Mouse (Mus musculus) induced T-regulatory cell, adult 2 months (primary cell): ENCODE data around the gene Ssmem1.

Experiments
- DNase-seq: peaks from one replicate; pipeline ENCODE4 v3.0.0-alpha.2; 2012; ENCODE audit warnings: low read depth

Ssmem1 gene

DNA sequence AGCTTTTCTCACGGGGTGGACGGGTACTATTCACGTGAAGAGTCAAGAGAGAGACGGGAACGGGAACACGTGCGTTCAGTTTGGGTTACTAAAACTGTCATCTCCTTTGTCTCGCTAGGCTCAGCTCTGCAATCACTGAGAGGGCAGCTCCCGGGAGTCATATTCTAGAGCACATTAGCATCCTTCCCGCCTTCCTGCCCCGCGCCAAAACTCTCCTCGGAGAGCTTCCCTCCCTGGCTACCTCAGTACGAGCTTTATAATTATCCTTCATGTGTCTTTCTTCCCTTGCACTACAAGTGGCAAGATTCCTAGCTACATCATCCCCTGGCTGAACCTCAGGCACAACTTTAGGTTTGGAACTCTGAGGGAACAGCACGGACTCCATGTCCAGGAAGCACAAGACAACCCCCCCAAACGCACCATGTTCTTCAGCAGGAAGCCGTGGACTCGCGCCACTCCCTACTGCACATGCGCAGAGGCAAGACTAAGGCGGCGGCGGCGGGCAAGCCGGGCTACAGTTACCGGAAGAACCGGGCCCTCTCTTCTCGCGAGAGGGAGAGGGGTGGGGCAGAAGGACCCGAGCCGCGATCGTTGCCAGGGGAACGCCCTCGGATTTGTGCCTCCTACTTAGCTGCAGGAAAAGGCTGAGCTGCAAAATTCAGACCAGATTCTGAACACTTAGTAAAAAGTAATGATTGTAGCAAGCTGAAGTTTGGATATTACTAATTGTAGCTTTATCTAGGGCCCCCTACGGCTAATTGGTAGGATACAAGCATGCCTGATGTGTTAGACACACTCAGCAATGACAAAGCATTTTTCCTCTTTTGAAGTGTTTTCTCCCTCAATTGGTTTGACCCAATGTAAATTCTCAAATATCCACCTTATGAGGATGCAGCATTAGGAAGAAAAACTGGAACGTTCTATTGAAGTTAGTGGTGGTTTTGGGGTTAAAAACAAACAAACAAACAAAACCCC is at the start of gene Ssmem1, which contains the start of gene Tmem209:
Gene Ssmem1, plus strand, starts transcription at position 585 of the 975 bp plus-strand sequence.
Gene Tmem209, minus strand, starts transcription at position 519 of the 975 bp plus-strand sequence.
- DNase-seq: peak; percentile 99

DNA sequence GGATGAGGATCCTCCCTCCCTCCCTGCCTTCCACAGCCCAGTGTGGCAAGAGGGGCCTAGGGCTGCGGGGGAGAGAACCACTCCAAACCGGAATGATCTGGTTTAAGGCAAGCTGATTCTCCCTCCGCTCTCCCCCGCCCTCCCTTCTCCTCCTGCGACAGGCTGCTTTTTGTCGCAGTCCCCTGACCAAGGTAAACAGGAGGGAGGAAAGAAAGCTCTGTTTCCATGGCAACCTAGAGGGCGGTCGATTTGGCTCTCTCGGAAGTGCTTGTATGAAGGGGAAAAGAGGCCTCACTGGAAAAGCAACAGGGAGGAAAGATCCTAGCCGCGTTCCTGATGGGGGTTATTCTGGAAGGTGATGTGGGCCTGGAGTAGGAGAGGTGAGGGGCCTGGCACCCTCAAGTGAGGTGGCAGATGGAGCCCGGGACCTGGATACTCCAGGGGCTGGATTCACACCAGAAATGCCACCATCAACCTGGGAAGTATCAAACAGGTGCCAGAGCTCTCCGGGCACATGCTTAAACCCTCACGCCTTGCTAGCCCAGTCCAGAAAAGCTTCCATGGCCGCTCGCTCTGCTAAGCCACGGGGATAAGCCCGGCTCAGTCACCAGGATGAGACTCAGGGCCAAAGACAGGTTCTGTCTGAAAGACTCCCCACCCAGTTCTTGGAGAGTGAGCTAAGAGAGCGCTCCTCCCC is 48.8 kb upstream of the Ssmem1 start:
- peak; percentile 34 for DNase-seq

DNA sequence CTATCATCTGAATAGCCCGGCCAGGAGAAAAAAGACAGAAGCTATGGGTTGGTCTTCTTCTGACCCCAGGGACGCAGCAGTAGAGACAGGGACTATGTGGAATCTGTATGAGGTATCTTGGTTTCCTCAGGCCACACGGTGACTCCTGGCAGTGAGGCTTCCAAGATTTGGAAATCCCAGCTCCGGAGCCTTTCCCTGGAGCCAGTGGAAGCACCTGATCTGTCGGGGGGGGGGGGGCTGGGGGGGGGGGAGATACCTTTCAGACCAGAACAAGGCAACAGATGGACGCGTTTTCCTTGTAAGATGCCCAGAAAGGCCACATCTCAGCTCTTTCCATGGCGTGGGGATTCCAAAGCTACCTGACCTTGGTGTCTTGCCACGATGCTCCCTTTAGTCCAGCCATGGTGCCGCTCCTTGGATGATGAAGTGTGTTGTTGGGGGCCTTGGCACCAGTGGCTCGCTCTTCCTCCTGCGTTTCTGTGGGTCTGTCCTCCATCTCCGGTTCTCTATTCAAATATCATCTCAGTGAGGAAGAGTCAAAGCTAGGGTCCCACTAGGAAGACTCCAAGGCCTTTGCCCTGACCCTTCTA is 47.8 kb upstream of the Ssmem1 start:
- DNase-seq: no peak

DNA sequence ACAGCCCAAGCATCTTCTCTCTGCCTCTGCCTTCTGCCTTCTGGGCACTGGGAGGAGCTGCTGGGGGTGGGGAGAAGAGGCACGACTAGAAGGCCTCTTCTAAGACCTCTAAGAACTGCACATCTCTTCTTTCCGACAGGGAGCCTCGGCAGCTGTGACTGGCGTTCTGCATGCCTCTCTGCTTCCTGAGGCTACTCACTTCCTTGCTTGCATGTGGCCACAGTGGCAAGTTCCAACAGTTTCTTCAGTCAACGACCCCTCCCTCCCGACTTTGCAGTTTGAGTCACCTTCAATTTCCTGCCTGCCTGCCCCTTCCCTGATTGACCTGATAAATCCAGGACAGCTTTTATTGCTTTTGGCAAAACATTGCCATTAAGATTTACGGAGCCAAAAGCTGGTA is 46.8 kb upstream of the Ssmem1 start:
- DNase-seq: no peak

DNA sequence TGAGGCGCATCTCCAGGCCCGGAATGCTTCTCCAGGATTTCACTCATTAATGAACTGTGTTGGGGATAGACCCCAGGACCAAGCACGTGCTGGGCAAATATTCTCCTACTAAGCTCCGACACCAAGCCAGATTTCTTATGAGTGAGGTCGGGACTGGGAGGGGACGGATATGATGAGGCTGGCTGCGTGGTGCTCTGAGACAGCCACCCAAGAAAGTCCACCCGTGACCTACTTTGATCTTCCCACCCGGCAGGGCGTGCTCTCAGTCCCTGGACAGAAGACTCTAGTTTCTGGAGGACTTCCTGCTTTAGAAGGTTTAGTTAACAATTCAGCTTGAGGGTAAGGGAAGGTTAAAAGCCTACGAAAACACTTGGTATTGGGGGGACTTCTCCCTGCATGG is 44.1 kb upstream of the Ssmem1 start:
- no peak for DNase-seq

DNA sequence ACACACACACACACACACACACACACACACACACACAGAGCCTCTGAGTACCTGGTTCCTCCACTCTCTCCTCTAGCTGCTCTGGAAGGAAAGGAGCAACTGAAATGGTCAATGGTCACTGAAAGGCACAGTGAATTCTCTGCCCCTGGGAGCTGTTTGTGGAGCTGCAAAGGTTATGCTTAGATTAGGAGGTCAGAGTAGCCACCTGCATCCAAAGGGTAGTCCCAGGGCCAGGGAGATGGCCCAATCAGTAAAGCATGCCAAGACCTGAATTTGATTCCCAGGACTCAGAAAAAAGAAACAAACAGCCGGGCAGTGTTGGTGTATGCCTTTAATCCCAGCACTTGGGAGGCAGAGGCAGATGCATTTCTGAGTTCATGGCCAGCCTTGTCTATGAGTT is 41.6 kb upstream of the Ssmem1 start:
- no peak for DNase-seq

DNA sequence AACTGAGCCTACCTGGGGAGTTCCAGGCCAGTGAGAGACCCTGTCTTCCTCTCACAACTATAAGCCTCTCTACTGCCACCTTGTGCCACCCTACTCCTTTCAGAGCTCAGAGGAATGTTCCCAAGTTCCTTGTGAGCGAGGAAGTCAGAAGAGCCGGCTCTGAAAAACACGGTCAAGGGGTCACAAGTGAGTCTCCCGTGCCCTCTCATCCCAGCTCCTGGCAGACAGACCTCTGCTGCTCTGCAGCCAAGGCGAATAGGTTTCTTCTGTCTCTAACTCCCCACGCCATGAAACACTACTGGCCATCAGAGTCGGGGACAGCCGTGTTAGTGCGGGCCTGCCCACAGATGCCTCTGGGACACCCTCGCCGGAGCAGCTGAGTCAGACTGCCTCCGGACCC is 41.0 kb upstream of the Ssmem1 start:
- DNase-seq: peak; percentile 22

DNA sequence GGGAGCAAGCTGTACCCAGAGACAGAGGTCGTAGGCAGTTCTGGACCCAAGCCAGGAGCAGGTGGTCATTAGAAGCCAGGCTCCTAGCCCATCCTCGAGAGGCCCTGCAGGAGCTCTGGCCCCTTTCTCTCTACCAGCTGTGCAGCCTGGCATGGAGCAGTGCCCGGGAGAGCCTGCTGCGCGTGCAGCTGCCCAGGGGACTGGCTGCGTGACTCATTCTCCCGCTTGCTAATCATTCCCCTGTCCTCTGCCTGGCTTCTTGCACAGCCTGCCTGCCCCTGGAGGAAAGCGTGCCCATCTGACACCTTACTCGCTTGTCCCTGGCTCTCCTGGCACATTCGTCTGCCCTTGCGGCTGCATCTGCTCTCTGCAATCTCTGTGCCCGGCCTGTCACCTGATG is 40.3 kb upstream of the Ssmem1 start:
- DNase-seq: no peak

DNA sequence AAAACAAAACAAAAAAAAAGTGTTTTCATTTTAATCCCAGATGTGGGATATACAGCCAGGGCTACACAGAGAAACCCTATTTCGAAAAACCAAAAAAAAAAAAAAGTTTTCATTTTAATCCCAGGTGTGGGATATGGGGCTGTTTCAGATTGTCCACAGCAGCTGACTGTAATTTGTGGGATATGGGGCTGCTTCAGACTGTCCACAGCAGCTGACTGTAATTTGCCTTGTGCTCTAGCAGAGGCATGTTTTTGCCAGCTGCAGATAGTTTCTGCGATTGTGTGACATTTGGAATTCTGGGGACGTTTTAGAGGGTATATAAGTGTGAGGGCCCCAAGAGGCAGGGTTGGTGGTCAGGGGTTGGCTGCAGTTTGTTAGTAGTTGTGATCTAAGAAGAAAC is 37.9 kb upstream of the Ssmem1 start:
- no peak for DNase-seq

DNA sequence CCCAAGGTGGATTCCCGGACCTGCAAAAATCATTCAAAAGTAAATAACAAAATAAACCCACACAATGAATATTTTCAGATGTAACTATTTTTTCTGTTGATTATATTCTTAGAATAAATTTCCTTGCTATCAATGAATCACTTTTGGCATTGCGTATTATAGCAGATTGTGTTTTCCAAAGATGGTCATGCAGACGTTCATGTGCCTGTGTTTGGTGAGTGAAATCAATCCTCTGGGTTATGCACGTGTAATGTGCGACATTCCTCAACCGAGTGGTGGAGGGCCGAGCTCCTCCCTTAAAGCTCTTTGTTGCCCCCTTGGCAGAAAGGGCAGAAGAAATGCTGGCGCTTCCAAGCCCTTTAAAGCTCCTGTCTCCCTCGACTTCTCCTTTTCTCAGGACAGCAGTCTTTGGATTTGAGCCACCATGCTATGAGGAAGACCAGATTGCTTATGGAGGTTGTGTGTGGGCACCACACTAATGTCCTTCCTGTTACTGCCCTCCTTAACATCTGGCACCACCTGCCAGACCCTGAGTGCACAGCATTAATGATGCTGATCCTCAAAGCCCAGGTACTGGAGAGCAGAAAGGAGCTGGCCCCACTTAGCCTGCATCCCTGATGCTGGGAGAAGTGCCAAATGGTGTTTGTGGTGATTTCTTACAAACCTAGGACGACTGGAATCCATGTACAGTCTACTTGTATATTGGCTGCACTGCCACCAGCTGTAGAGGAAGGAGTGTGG is 33.5 kb upstream of the Ssmem1 start:
- DNase-seq: no peak

DNA sequence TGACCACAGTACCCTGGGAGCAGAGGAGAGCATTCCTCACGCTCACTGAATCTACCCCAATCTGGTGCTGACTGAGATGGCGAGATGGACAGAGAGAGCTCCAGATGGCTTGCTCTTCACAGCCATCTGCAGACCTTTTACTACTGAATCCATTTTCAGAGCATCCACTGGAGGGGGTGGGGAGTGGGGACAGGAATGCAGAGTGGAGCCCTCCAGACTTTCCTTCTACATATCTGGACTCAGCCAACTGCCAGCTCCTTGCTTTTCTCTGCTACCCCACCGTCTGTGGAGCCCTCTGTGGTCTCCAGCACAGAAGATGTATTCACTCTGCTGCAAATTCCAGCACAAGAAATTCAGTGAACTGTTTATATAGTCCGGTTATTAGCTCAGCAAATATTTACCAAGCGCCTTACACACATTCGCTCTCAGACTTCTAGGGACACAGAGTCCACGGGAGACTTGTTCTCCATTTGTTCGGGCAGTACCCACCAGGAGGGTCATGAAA is 32.4 kb upstream of the Ssmem1 start:
- no peak for DNase-seq

DNA sequence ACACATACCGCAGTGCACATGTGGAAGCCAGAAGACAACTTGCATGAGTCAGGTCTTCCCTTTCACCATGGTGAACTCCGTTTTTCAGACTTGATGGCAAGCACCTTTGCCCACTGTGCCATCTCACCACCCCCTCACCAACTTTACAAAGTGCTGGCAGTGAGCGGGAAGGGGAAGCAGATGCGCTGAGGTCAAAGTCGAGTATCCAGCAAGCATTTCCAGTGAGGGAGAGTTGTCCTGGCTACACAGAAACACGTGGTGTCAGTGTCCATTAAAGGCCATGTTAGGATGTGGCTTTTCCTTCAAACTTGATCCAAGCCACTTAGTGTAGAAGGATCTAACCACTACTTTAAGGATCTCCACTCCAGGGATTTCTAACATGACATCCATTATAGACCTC is 31.9 kb upstream of the Ssmem1 start:
- DNase-seq: no peak

DNA sequence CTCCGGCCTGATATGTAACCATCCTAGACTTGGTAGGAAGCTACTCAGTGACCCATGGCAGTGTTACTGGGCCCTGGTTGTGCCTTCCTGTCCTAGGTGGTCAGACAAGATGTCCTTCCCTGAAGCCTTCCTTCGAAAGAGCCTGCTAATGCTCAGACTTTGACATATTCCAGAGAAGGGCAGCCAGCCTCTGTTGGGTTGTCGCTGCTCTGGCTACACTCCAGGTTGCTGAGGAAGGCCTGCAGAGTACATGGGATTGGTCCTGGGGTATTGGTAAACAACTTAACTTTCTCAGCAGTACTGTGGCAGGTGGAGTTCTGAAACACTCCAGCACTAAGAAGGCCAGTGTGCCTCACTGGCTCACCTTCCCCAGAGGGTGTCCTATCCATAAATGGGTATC is 30.2 kb upstream of the Ssmem1 start:
- no peak for DNase-seq

DNA sequence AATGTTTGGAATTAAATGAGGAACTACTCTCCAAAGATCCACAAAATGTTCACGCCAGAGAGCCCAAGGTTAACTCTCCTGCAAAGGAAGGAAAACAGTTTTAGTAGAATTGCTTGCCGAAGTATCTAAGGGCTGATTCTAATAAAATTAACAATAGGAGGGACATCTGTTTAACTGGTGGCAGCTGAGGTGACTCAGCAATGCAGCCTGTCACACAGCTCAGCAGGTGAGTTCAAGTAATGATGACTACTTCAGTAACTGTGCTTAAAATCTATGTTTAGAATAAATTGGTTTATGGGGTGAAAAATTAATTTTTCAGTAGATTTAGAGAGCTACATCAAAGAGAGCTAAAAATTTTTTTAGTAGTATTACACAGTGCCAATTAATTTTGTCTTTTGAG is 26.7 kb upstream of the Ssmem1 start:
- no peak for DNase-seq

DNA sequence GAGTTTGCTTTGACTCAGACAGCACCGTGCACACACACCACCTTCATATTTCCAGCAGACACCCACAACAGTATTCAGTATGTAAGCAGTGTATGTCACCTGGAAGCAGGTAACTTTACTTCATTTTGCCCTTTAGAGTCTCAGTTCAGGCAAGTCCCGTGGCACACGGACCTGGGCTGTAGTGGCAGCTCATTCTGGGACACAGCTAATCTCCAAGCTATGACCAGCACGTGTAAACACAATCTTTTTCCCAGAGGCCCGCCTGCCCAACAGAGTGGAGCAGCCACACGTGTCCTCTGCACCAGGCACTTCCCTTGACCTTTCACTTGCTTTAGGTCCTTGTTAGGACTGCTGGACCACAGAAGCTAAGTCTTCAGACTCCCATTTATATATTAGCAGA is 23.1 kb upstream of the Ssmem1 start:
- DNase-seq: no peak

DNA sequence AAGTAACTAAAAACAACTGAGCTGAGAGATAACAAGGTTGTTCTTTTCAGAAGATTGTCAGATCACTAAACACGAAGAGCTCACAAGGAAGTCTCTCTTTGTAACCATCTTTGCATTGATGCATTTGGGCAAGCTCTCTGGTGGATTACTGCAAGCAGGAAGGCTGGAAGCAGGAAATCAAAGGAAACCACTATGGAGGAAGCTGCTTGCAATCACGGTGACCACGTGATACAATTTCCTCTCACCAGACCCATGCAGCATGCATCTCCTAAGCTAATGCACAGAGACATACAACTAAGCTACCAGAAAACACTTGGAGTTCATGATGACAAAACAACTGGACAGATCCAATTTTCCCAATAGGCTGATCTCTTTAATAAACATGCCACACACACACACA is 10.6 kb upstream of the Ssmem1 start:
- DNase-seq: peak; percentile 35

DNA sequence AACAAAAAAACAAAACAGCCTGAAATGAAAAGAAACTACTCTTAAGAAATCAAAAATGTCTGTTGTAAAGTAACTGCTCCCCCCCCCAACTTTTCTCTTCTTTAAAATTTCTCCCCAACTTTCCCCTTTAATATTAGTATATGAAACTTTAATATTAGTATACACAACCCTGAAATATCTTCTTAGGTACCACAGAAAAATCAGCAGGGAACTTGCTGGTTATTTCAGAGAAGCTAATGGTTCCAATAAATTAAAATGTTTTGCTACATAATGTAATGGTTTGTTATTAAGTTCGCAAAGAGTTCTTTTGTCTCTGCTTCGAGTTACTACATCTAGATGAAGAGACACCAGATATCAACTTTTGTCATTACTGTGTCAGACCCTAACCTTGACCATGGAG is 825 bp upstream of the Ssmem1 start:
- DNase-seq: peak; percentile 47

DNA sequence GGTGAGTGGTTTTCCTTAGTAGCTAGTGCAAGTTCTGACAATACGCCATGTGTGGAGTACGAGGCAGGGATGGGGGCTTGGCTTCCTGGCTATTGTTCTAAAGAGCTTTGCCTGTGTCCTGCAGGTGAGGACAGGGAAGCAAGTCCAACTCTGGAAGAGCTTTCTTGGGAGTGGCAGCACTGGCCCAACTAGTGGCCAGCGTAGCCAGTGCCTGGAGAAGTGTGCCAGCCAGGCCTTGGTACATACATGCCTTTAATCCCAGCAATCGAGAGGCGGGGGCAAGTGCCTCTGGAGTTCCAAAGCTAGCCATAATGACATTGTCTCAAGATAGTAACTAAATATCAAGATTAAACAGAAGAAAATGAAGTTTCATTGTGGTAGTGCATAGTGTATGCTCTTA is 642 bp downstream of the Ssmem1 start:
- no peak for DNase-seq

DNA sequence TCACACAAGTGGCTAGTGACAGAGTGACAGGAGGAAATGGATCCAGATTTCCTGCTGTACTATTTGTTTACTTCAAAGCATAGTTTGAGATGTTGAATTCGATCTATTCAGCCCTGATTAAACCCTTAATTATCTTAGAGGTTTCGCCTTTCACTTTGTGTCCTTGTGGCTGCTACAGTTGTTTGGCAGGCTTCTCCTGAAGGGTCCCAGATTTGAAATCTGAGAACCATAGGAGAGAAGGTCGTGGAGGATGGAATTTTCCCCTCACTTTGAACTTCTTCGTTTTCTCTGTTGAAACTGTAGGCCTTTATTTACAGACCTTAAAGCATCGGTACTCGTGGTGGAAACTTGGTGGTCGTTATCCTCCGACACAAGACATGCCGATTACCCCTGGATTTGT is 4.6 kb downstream of the Ssmem1 start:
- DNase-seq: no peak

DNA sequence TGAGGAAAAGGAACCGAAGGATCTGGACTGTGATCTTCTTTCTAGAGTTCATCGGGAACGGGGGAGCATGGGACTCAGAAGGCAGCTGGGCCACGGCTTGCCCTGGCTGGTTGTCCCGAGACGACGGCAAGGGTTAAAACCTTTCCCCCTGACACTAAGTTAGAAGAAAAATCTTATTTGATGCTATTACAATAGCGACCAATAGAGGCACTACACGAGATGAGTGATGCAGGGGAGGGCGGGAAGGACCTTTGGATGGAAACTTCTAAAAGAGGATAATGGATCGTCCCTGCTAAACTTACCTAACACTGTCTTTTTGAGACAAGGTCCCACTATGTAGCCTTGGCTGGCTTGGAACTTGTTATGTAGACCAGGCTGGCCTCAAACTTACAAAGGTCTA is 10.8 kb downstream of the Ssmem1 start:
- DNase-seq: peak; percentile 19

DNA sequence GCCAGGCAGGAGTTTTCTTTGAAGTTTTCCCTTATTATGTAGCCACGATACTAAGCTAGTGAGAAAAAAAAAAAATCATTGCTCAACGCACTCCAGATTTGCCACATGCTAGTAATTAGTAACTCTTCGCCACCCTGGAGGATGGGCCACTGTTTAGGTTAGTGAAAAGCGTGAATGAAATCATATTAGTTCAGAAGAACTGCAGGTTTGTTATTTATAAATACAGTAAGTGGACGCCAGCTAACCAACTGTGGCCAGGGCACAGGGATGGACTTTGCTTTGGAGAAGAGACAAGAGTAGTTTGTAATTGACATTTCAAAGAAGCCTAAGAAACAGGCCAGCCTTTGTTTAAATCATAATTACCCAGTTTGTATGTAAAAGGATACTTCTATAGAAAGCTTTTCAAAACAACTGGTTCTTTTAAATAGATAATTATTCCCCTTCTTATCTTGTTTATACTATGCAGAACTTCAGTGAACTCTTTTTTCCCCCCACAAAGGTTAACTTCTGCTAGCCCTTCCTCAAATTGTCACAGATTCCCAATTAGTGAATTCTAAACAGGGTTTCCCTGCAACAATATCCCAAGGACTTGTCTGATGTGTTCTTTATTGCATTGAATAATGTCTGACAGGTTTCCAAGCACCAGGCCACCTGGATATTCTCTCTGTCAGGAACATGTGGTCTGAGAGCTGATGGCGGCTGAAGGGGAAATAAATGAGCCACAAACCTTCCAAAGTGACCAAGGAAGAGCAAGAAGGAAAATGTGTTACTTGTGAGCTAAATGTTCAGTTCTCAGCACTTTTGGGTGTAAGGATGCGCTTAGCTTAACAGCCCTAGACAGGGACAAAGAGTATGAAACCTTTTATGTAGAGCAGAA is 16.0 kb downstream of the Ssmem1 start:
- DNase-seq: no peak
